Mouse (Mus musculus): ENCODE measurements at regions not wholly inside any gene's neighbourhood (a gene's known extent, or its start where the extent isn't known, plus 50 kb on each side); places are given as distances from the start of the nearest gene placed in this dataset.

GRCm38 (mm10) chr9:113438394-113438793 is 269.7 kb downstream of the Pdcd6ip start:
- no peak overlapping the region for H3K4me3 ChIP-seq (replicated peaks)
- H3K36me3 ChIP-seq, result no peaks in the 10 kb centered on the region
- no peak overlapping the region for H3K27ac ChIP-seq
- 79% methylated on average over 7 of the region's 7 CpGs for WGBS
- 0 out of 2 replicates have a peak, but pooled peaks cover 6% of the 10 kb centered on the region for H3K27me3 ChIP-seq
- no peak for ATAC-seq (replicated peaks; ENCODE audit: low FRiP score)
- no peak overlapping the region for H3K9ac ChIP-seq
- no peak overlapping the region for H3K4me2 ChIP-seq
- H3K4me1 ChIP-seq, result 0 out of 2 replicates have a peak, but pooled peaks cover 2% of the 10 kb centered on the region
- no peaks in the 10 kb centered on the region for H3K9me3 ChIP-seq (replicated peaks)

GRCm38 (mm10) chr9:113435921-113436320 is 272.1 kb downstream of the Pdcd6ip start:
- no peak overlapping the region for H3K4me2 ChIP-seq
- H3K9ac ChIP-seq, result no peak overlapping the region
- no peak overlapping the region for H3K27ac ChIP-seq
- H3K9me3 ChIP-seq (replicated peaks), result no peaks in the 10 kb centered on the region
- no peaks in the 10 kb centered on the region for H3K36me3 ChIP-seq
- no peak overlapping the region for H3K4me3 ChIP-seq (replicated peaks)
- H3K4me1 ChIP-seq, result no peaks in the 10 kb centered on the region
- no peak for ATAC-seq (replicated peaks; ENCODE audit: low FRiP score)
- H3K27me3 ChIP-seq, result no peaks in the 10 kb centered on the region

GRCm38 (mm10) chr9:113433424-113433823 is 274.6 kb downstream of the Pdcd6ip start:
- Histone ChIP-seq H3K9ac (no peak overlapping the region), H3K4me3 (replicated peaks) (no peak overlapping the region), H3K36me3 (no peaks in the 10 kb centered on the region), H3K27me3 (no peaks in the 10 kb centered on the region), H3K4me1 (no peaks in the 10 kb centered on the region), H3K27ac (no peak overlapping the region), H3K9me3 (replicated peaks) (no peaks in the 10 kb centered on the region), H3K4me2 (no peak overlapping the region)
- ATAC-seq (replicated peaks; ENCODE audit: low FRiP score), result no peak
- WGBS, result 85% methylated on average over 4 of the region's 4 CpGs

- H3K9me3 ChIP-seq (replicated peaks), result no peaks in the 10 kb centered on the region
- no peak overlapping the region for H3K4me2 ChIP-seq
- H3K4me3 ChIP-seq (replicated peaks), result no peak overlapping the region
- H3K9ac ChIP-seq, result no peak overlapping the region
- ATAC-seq (replicated peaks; ENCODE audit: low FRiP score), result no peak
- no peaks in the 10 kb centered on the region for H3K36me3 ChIP-seq
- no peaks in the 10 kb centered on the region for H3K4me1 ChIP-seq
- H3K27ac ChIP-seq, result no peak overlapping the region
- 86% methylated on average over 9 of the region's 9 CpGs for WGBS
- H3K27me3 ChIP-seq, result no peaks in the 10 kb centered on the region
Observed at GRCm38 (mm10) chr9:113432601-113433179, 275.4 kb downstream of the Pdcd6ip start.

- no peak overlapping the region for H3K4me3 ChIP-seq (replicated peaks)
- H3K27me3 ChIP-seq, result no peaks in the 10 kb centered on the region
- no peaks in the 10 kb centered on the region for H3K4me1 ChIP-seq
- 74% methylated on average over 4 of the region's 4 CpGs for WGBS
- no peak for ATAC-seq (replicated peaks; ENCODE audit: low FRiP score)
- H3K9ac ChIP-seq, result no peak overlapping the region
- H3K4me2 ChIP-seq, result no peak overlapping the region
- no peaks in the 10 kb centered on the region for H3K36me3 ChIP-seq
- H3K27ac ChIP-seq, result no peak overlapping the region
- no peaks in the 10 kb centered on the region for H3K9me3 ChIP-seq (replicated peaks)
Observed at GRCm38 (mm10) chr9:113430411-113430810, 277.6 kb downstream of the Pdcd6ip start.

GRCm38 (mm10) chr9:113427281-113427680 is 280.8 kb downstream of the Pdcd6ip start:
- ATAC-seq (replicated peaks; ENCODE audit: low FRiP score), result no peak
- Histone ChIP-seq H3K27ac (no peak overlapping the region), H3K9me3 (replicated peaks) (no peaks in the 10 kb centered on the region), H3K9ac (no peak overlapping the region), H3K36me3 (no peaks in the 10 kb centered on the region), H3K4me2 (no peak overlapping the region), H3K4me3 (replicated peaks) (no peak overlapping the region), H3K4me1 (no peaks in the 10 kb centered on the region), H3K27me3 (no peaks in the 10 kb centered on the region)
- WGBS, result 84% methylated on average over 4 of the region's 4 CpGs

- no peak overlapping the region for H3K4me3 ChIP-seq (replicated peaks)
- 84% methylated on average over 15 of the region's 15 CpGs for whole genome bisulfite sequencing
- ATAC-seq (replicated peaks; ENCODE audit: low FRiP score), result no peak
- H3K27me3 ChIP-seq, result no peaks in the 10 kb centered on the region
- H3K4me1 ChIP-seq, result no peaks in the 10 kb centered on the region
- no peak overlapping the region for H3K9ac ChIP-seq
- H3K4me2 ChIP-seq, result no peak overlapping the region
- no peaks in the 10 kb centered on the region for H3K36me3 ChIP-seq
- no peak overlapping the region for H3K27ac ChIP-seq
- no peaks in the 10 kb centered on the region for H3K9me3 ChIP-seq (replicated peaks)
Observed at GRCm38 (mm10) chr9:113426324-113426723, 281.7 kb downstream of the Pdcd6ip start.

GRCm38 (mm10) chr9:113421645-113422044 is 286.4 kb downstream of the Pdcd6ip start:
- Histone ChIP-seq H3K4me1 (no peaks in the 10 kb centered on the region), H3K9ac (no peak overlapping the region), H3K9me3 (replicated peaks) (no peaks in the 10 kb centered on the region), H3K36me3 (no peaks in the 10 kb centered on the region), H3K27ac (no peak overlapping the region), H3K4me3 (replicated peaks) (no peak overlapping the region), H3K4me2 (no peak overlapping the region), H3K27me3 (no peaks in the 10 kb centered on the region)
- ATAC-seq (replicated peaks; ENCODE audit: low FRiP score), result no peak

- ATAC-seq (replicated peaks; ENCODE audit: low FRiP score), result no peak
- H3K27ac ChIP-seq, result no peak overlapping the region
- no peak overlapping the region for H3K4me2 ChIP-seq
- H3K4me1 ChIP-seq, result no peaks in the 10 kb centered on the region
- no peak overlapping the region for H3K9ac ChIP-seq
- WGBS, result 97% methylated on average over 7 of the region's 7 CpGs
- H3K4me3 ChIP-seq (replicated peaks), result no peak overlapping the region
- no peaks in the 10 kb centered on the region for H3K27me3 ChIP-seq
- H3K9me3 ChIP-seq (replicated peaks), result no peaks in the 10 kb centered on the region
- no peaks in the 10 kb centered on the region for H3K36me3 ChIP-seq
Observed at GRCm38 (mm10) chr9:113421121-113421520, 286.9 kb downstream of the Pdcd6ip start.

- 90% methylated on average over 1 of the region's 1 CpGs for WGBS
- Histone ChIP-seq H3K4me2 (no peak overlapping the region), H3K36me3 (no peaks in the 10 kb centered on the region), H3K4me3 (replicated peaks) (no peak overlapping the region), H3K9me3 (replicated peaks) (no peaks in the 10 kb centered on the region), H3K27ac (no peak overlapping the region), H3K27me3 (no peaks in the 10 kb centered on the region), H3K9ac (no peak overlapping the region), H3K4me1 (peaks cover 5% of the 10 kb centered on the region; the same call in 1 of the 2 replicates)
- no peak for ATAC-seq (replicated peaks; ENCODE audit: low FRiP score)
Observed at GRCm38 (mm10) chr9:113419801-113420200, 288.3 kb downstream of the Pdcd6ip start.

- no peak overlapping the region for H3K27ac ChIP-seq
- H3K27me3 ChIP-seq, result no peaks in the 10 kb centered on the region
- H3K36me3 ChIP-seq, result no peaks in the 10 kb centered on the region
- H3K9ac ChIP-seq, result no peak overlapping the region
- H3K4me2 ChIP-seq, result no peak overlapping the region
- H3K4me1 ChIP-seq, result peaks cover 5% of the 10 kb centered on the region; the same call in 1 of the 2 replicates
- no peak for ATAC-seq (replicated peaks; ENCODE audit: low FRiP score)
- WGBS, result 87% methylated on average over 3 of the region's 3 CpGs
- H3K4me3 ChIP-seq (replicated peaks), result no peak overlapping the region
- H3K9me3 ChIP-seq (replicated peaks), result no peaks in the 10 kb centered on the region
Observed at GRCm38 (mm10) chr9:113417106-113417505, 291.0 kb downstream of the Pdcd6ip start.

GRCm38 (mm10) chr9:113415511-113415931 is 292.5 kb downstream of the Pdcd6ip start:
- no peak overlapping the region for H3K4me3 ChIP-seq (replicated peaks)
- H3K4me1 ChIP-seq, result peaks cover 5% of the 10 kb centered on the region; the same call in 1 of the 2 replicates
- H3K27ac ChIP-seq, result no peak overlapping the region
- no peak overlapping the region for H3K4me2 ChIP-seq
- WGBS, result 49% methylated on average over 5 of the region's 5 CpGs
- no peak overlapping the region for H3K9ac ChIP-seq
- no peaks in the 10 kb centered on the region for H3K27me3 ChIP-seq
- no peaks in the 10 kb centered on the region for H3K9me3 ChIP-seq (replicated peaks)
- ATAC-seq (replicated peaks; ENCODE audit: low FRiP score), result 0 out of 2 replicates have a peak, but pooled peaks have one; percentile 25
- H3K36me3 ChIP-seq, result no peaks in the 10 kb centered on the region

- no peak for ATAC-seq (replicated peaks; ENCODE audit: low FRiP score)
- no peaks in the 10 kb centered on the region for H3K36me3 ChIP-seq
- 50% methylated on average over 1 of the region's 1 CpGs for WGBS
Observed at GRCm38 (mm10) chr9:113414690-113415089, 293.4 kb downstream of the Pdcd6ip start.

More at GRCm38 (mm10) chr9:113414690-113415089, 293.4 kb downstream of the Pdcd6ip start:
- Histone ChIP-seq H3K4me2 (no peak overlapping the region), H3K9me3 (replicated peaks) (no peaks in the 10 kb centered on the region), H3K27me3 (no peaks in the 10 kb centered on the region), H3K4me1 (peaks cover 5% of the 10 kb centered on the region; the same call in 1 of the 2 replicates), H3K27ac (0 out of 2 replicates have a peak overlapping the region, but pooled peaks have one; percentile 27), H3K9ac (no peak overlapping the region), H3K4me3 (replicated peaks) (no peak overlapping the region)

Measured in kidney, embryonic 15.5 days (tissue).